Mouse (Mus musculus): ENCODE measurements around the gene Hexim1. TPM values are rescaled to one million over a fixed set of nuclear protein-coding genes. Genes with fewer than 3 reads are reported as not detected.
A peak's percentile ranks its signal among the peaks of the same experiment; 100 is the strongest.

Gene Hexim1
- polyA plus RNA-seq, 1 experiment from 2014 or later = 2.6 TPM

- Histone ChIP-seq H3K9me3 (replicated peaks) (no peaks in the 10 kb centered on the region), H3K4me3 (peak overlapping the region; percentile 5; the same call in 1 of the 2 replicates), H3K9ac (0 out of 2 replicates have a peak overlapping the region, but pooled peaks have one; percentile 8), H3K27me3 (no peaks in the 10 kb centered on the region), H3K36me3 (no peaks in the 10 kb centered on the region), H3K27ac (peak overlapping the region; percentile 97), H3K4me1 (replicated peaks) (peaks cover 87% of the 10 kb centered on the region), H3K4me2 (no peak overlapping the region)
- ATAC-seq (replicated peaks; ENCODE audit: insufficient number of reproducible peaks, insufficient read depth, low FRiP score, low read depth) = no peak
- WGBS = 69% methylated on average over 12 of the region's 12 CpGs
These were observed 16.6 kb upstream of the Hexim1 start for GRCm38 (mm10) chr11:103099352-103099940.

- peak overlapping the region; percentile 57 for H3K4me3 ChIP-seq
- WGBS = 68% methylated on average over 8 of the region's 8 CpGs
- no peak overlapping the region for H3K27ac ChIP-seq
- H3K4me2 ChIP-seq = peak overlapping the region; percentile 88
- H3K9ac ChIP-seq = no peak overlapping the region
- no peak for ATAC-seq (replicated peaks; ENCODE audit: insufficient number of reproducible peaks, insufficient read depth, low FRiP score, low read depth)
- H3K4me1 ChIP-seq (replicated peaks) = peaks cover 78% of the 10 kb centered on the region
- H3K27me3 ChIP-seq = no peaks in the 10 kb centered on the region
- H3K36me3 ChIP-seq = no peaks in the 10 kb centered on the region
- H3K9me3 ChIP-seq (replicated peaks) = no peaks in the 10 kb centered on the region
These were observed 15.7 kb upstream of the Hexim1 start for GRCm38 (mm10) chr11:103100361-103100760.

- H3K9me3 ChIP-seq (replicated peaks) = no peaks in the 10 kb centered on the region
- ATAC-seq (replicated peaks; ENCODE audit: insufficient number of reproducible peaks, insufficient read depth, low FRiP score, low read depth) = peak; percentile 28; the same call in 1 of the 2 replicates
- peak within 1 kb of the TSS; percentile 40 for H3K27ac ChIP-seq
- peaks cover 67% of the 10 kb centered on the region for H3K4me1 ChIP-seq (replicated peaks)
- peak within 1 kb of the TSS; percentile 57 for H3K4me3 ChIP-seq
- WGBS = under 1% methylated on average over 34 of the region's 34 CpGs
- H3K36me3 ChIP-seq = no peaks in the 10 kb centered on the region
- H3K27me3 ChIP-seq = no peaks in the 10 kb centered on the region
- peak within 1 kb of the TSS; percentile 88 for H3K4me2 ChIP-seq
- peak within 1 kb of the TSS; percentile 62 for H3K9ac ChIP-seq
These were observed 14.6 kb upstream of the Hexim1 start, which contains the start of the genes Plcd3 and Acbd4 for GRCm38 (mm10) chr11:103101481-103101865. Gene Plcd3 (minus strand): TSS chr11:103101658. Gene Acbd4 (plus strand): TSS chr11:103101682.

- H3K27me3 ChIP-seq = no peaks in the 10 kb centered on the region
- peaks cover 62% of the 10 kb centered on the region for H3K4me1 ChIP-seq (replicated peaks)
- peak overlapping the region; percentile 40 for H3K27ac ChIP-seq
- 0 out of 2 replicates have a peak, but pooled peaks have one; percentile 5 for ATAC-seq (replicated peaks; ENCODE audit: insufficient number of reproducible peaks, insufficient read depth, low FRiP score, low read depth)
- peak overlapping the region; percentile 62 for H3K9ac ChIP-seq
- 3% methylated on average over 30 of the region's 30 CpGs for WGBS
- H3K36me3 ChIP-seq = no peaks in the 10 kb centered on the region
- H3K4me3 ChIP-seq = peak overlapping the region; percentile 57
- peak overlapping the region; percentile 88 for H3K4me2 ChIP-seq
- no peaks in the 10 kb centered on the region for H3K9me3 ChIP-seq (replicated peaks)
These were observed 14.0 kb upstream of the Hexim1 start for GRCm38 (mm10) chr11:103101866-103102501.

- Histone ChIP-seq H3K27ac (peak overlapping the region; percentile 50), H3K36me3 (no peaks in the 10 kb centered on the region), H3K4me2 (peak overlapping the region; percentile 88), H3K4me1 (replicated peaks) (peaks cover 53% of the 10 kb centered on the region), H3K27me3 (no peaks in the 10 kb centered on the region), H3K9me3 (replicated peaks) (no peaks in the 10 kb centered on the region), H3K9ac (peak overlapping the region; percentile 57), H3K4me3 (peak overlapping the region; percentile 57)
- ATAC-seq (replicated peaks; ENCODE audit: insufficient number of reproducible peaks, insufficient read depth, low FRiP score, low read depth) = peak; percentile 86
- WGBS = under 1% methylated on average over 35 of the region's 35 CpGs
These were observed 13.2 kb upstream of the Hexim1 start for GRCm38 (mm10) chr11:103102725-103103349.

GRCm38 (mm10) chr11:103103621-103104020 lies 12.4 kb upstream of the Hexim1 start:
- peak overlapping the region; percentile 88 for H3K4me2 ChIP-seq
- no peaks in the 10 kb centered on the region for H3K9me3 ChIP-seq (replicated peaks)
- no peak for ATAC-seq (replicated peaks; ENCODE audit: insufficient number of reproducible peaks, insufficient read depth, low FRiP score, low read depth)
- H3K4me3 ChIP-seq = peak overlapping the region; percentile 57
- no peak overlapping the region for H3K27ac ChIP-seq
- no peak overlapping the region; the same call in 1 of the 2 replicates for H3K9ac ChIP-seq
- 56% methylated on average over 8 of the region's 8 CpGs for WGBS
- no peaks in the 10 kb centered on the region for H3K27me3 ChIP-seq
- no peaks in the 10 kb centered on the region for H3K36me3 ChIP-seq
- peaks cover 46% of the 10 kb centered on the region for H3K4me1 ChIP-seq (replicated peaks)

- 66% methylated on average over 7 of the region's 7 CpGs for WGBS
- Histone ChIP-seq H3K4me1 (replicated peaks) (peaks cover 38% of the 10 kb centered on the region), H3K36me3 (no peaks in the 10 kb centered on the region), H3K9ac (no peak overlapping the region), H3K27me3 (no peaks in the 10 kb centered on the region), H3K27ac (no peak overlapping the region), H3K9me3 (replicated peaks) (no peaks in the 10 kb centered on the region), H3K4me3 (no peak overlapping the region), H3K4me2 (no peak overlapping the region)
- no peak for ATAC-seq (replicated peaks; ENCODE audit: insufficient number of reproducible peaks, insufficient read depth, low FRiP score, low read depth)
These were observed 11.6 kb upstream of the Hexim1 start for GRCm38 (mm10) chr11:103104469-103104868.

GRCm38 (mm10) chr11:103105180-103105725 lies 10.8 kb upstream of the Hexim1 start:
- H3K9me3 ChIP-seq (replicated peaks) = no peaks in the 10 kb centered on the region
- H3K4me1 ChIP-seq (replicated peaks) = peaks cover 30% of the 10 kb centered on the region
- no peak overlapping the region for H3K27ac ChIP-seq
- H3K36me3 ChIP-seq = no peaks in the 10 kb centered on the region
- no peak for ATAC-seq (replicated peaks; ENCODE audit: insufficient number of reproducible peaks, insufficient read depth, low FRiP score, low read depth)
- H3K4me3 ChIP-seq = no peak overlapping the region
- H3K27me3 ChIP-seq = no peaks in the 10 kb centered on the region
- H3K9ac ChIP-seq = no peak overlapping the region
- 55% methylated on average over 14 of the region's 14 CpGs for WGBS
- H3K4me2 ChIP-seq = no peak overlapping the region

GRCm38 (mm10) chr11:103105810-103106209 lies 10.2 kb upstream of the Hexim1 start:
- no peak overlapping the region for H3K4me2 ChIP-seq
- no peak overlapping the region for H3K4me3 ChIP-seq
- H3K27me3 ChIP-seq = no peaks in the 10 kb centered on the region
- H3K9ac ChIP-seq = no peak overlapping the region
- H3K27ac ChIP-seq = no peak overlapping the region
- peaks cover 26% of the 10 kb centered on the region for H3K4me1 ChIP-seq (replicated peaks)
- WGBS = 84% methylated on average over 6 of the region's 6 CpGs
- no peaks in the 10 kb centered on the region for H3K9me3 ChIP-seq (replicated peaks)
- H3K36me3 ChIP-seq = no peaks in the 10 kb centered on the region
- no peak for ATAC-seq (replicated peaks; ENCODE audit: insufficient number of reproducible peaks, insufficient read depth, low FRiP score, low read depth)

- Histone ChIP-seq H3K9me3 (replicated peaks) (no peaks in the 10 kb centered on the region), H3K9ac (no peak overlapping the region), H3K27ac (no peak overlapping the region), H3K4me2 (no peak overlapping the region), H3K4me1 (replicated peaks) (peaks cover 26% of the 10 kb centered on the region), H3K27me3 (no peaks in the 10 kb centered on the region), H3K4me3 (no peak overlapping the region), H3K36me3 (no peaks in the 10 kb centered on the region)
- ATAC-seq (replicated peaks; ENCODE audit: insufficient number of reproducible peaks, insufficient read depth, low FRiP score, low read depth) = no peak
- WGBS = 74% methylated on average over 4 of the region's 4 CpGs
These were observed 9.6 kb upstream of the Hexim1 start for GRCm38 (mm10) chr11:103106386-103106785.

- Histone ChIP-seq H3K9me3 (replicated peaks) (no peaks in the 10 kb centered on the region), H3K27ac (peak overlapping the region; percentile 71), H3K27me3 (no peaks in the 10 kb centered on the region), H3K4me1 (replicated peaks) (peaks cover 35% of the 10 kb centered on the region), H3K4me2 (peak overlapping the region; percentile 83), H3K36me3 (no peaks in the 10 kb centered on the region), H3K4me3 (peak overlapping the region; percentile 52), H3K9ac (peak overlapping the region; percentile 58; the same call in 1 of the 2 replicates)
- 22% methylated on average over 10 of the region's 10 CpGs for WGBS
- ATAC-seq (replicated peaks; ENCODE audit: insufficient number of reproducible peaks, insufficient read depth, low FRiP score, low read depth) = no peak
These were observed 4.7 kb upstream of the Hexim1 start for GRCm38 (mm10) chr11:103111301-103111700.

Measured in heart, embryonic 15.5 days (tissue).